In genomic region chrX:100767885-100768626, GRCm38 (mm10) we compare ENCODE assay signal across 8 mouse cellular contexts. TPM values are rescaled to one million over a fixed set of nuclear protein-coding genes. Genes with fewer than 3 reads are reported as not detected.
A peak's percentile ranks its signal among the peaks of the same experiment; 100 is the strongest.
DNase-seq lines count a peak whose midpoint lies in the region; ATAC-seq and TF ChIP-seq lines count a peak whose summit lies in the region.

No protein-coding gene starts in this region.

- WGBS in heart, embryonic 10.5 days: 30% methylated on average over 23 of the region's 36 CpGs
- WGBS in forebrain, embryonic 12.5 days: 27% methylated on average over 24 of the region's 36 CpGs
- 21% methylated on average over 31 of the region's 36 CpGs for WGBS in liver, embryonic 12.5 days (ENCODE audit: insufficient replicate concordance)

- no peaks in the 10 kb centered on the region for H3K9me3 ChIP-seq in heart, embryonic 10.5 days
- no peaks in the 10 kb centered on the region for H3K9me3 ChIP-seq in E14TG2a.4 (ENCODE audit: low read length)
- H3K9me3 ChIP-seq in forebrain, embryonic 12.5 days: no peaks in the 10 kb centered on the region
- no peaks in the 10 kb centered on the region for H3K9me3 ChIP-seq in liver, embryonic 12.5 days (replicated peaks)

- no peaks in the 10 kb centered on the region for H3K36me3 ChIP-seq in heart, embryonic 10.5 days
- H3K36me3 ChIP-seq in E14TG2a.4 (ENCODE audit: insufficient read depth, low read length): no peaks in the 10 kb centered on the region
- H3K36me3 ChIP-seq in forebrain, embryonic 12.5 days (replicated peaks): no peaks in the 10 kb centered on the region
- H3K36me3 ChIP-seq in liver, embryonic 12.5 days: no peaks in the 10 kb centered on the region

- H3K9ac ChIP-seq in forebrain, embryonic 12.5 days: peak overlapping the region; percentile 69
- H3K9ac ChIP-seq in liver, embryonic 12.5 days: no peak overlapping the region

- peaks cover 47% of the 10 kb centered on the region for H3K27me3 ChIP-seq in heart, embryonic 10.5 days (ENCODE audit: insufficient read depth, poor library complexity, severe bottlenecking)
- H3K27me3 ChIP-seq in E14TG2a.4 (ENCODE audit: insufficient read depth, low read length): peaks cover 16% of the 10 kb centered on the region
- H3K27me3 ChIP-seq in forebrain, embryonic 12.5 days: peaks cover 9% of the 10 kb centered on the region; the same call in 1 of the 2 replicates
- H3K27me3 ChIP-seq in liver, embryonic 12.5 days (replicated peaks): peaks cover 41% of the 10 kb centered on the region

- DNase-seq in heart, embryonic 10.5 days (ENCODE audit: low spot score): no peak
- DNase-seq in heart, postnatal 25 days (ENCODE audit: low spot score): no peak
- DNase-seq in ovary, adult 18-20 months (ENCODE audit: low spot score): no peak
- no peak for DNase-seq in right cerebral cortex, adult 2 months (ENCODE audit: low spot score in 2 of 2)
- no peak for DNase-seq in adrenal gland, adult 18-20 months (ENCODE audit: low spot score in 2 of 2)

- H3K4me1 ChIP-seq in heart, embryonic 10.5 days: peaks cover 6% of the 10 kb centered on the region
- peaks cover 4% of the 10 kb centered on the region for H3K4me1 ChIP-seq in E14TG2a.4 (replicated peaks; ENCODE audit: low read depth, low read length)
- H3K4me1 ChIP-seq in forebrain, embryonic 12.5 days: no peaks in the 10 kb centered on the region
- H3K4me1 ChIP-seq in liver, embryonic 12.5 days: no peaks in the 10 kb centered on the region

- peak overlapping the region; percentile 55 for H3K4me3 ChIP-seq in heart, embryonic 10.5 days
- peak overlapping the region; percentile 84 for H3K4me3 ChIP-seq in E14TG2a.4 (replicated peaks; ENCODE audit: low read length)
- H3K4me3 ChIP-seq in forebrain, embryonic 12.5 days (replicated peaks): peak overlapping the region; percentile 59
- H3K4me3 ChIP-seq in liver, embryonic 12.5 days: peak overlapping the region; percentile 22

- intact Hi-C loops in heart, postnatal 25 days (cut with DNase I): no loop called here

- TF ChIP-seq CTCF in E14TG2a.4 (conservative IDR thresholded peaks at IDR 0.05; ENCODE audit: low read length): no peak

- H3K4me2 ChIP-seq in forebrain, embryonic 12.5 days: peak overlapping the region; percentile 78
- H3K4me2 ChIP-seq in liver, embryonic 12.5 days: peak overlapping the region; percentile 52

- H3K27ac ChIP-seq in heart, embryonic 10.5 days: no peak overlapping the region; the same call in 1 of the 2 replicates
- H3K27ac ChIP-seq in forebrain, embryonic 12.5 days: 0 out of 2 replicates have a peak overlapping the region, but pooled peaks have one; percentile 66
- H3K27ac ChIP-seq in liver, embryonic 12.5 days: no peak overlapping the region

- peak; percentile 68 for ATAC-seq in forebrain, embryonic 12.5 days (ENCODE audit: low FRiP score)
- no peak for ATAC-seq in liver, embryonic 12.5 days

RNA-seq across cellular contexts. Expression of gene Dlg3, which starts 0.5 kb away (rescaled TPM):
- polyA plus RNA-seq in heart, embryonic 10.5 days (2016; fragmentation: Nextera tagmentation; extraction: Ambion mirVana): 3.4 and 8.5 TPM in 2 replicates
- total RNA-seq in heart, postnatal 25 days (2021): 1 to 10 TPM; 3.2 to 3.4 TPM
- 19.0 and 24.5 TPM in 2 replicates for polyA plus RNA-seq in forebrain, embryonic 12.5 days (2016; fragmentation: Nextera tagmentation; extraction: Ambion mirVana)
- polyA plus RNA-seq in liver, embryonic 12.5 days (2016; fragmentation: Nextera tagmentation; extraction: Ambion mirVana): 1.4 and 1.6 TPM in 2 replicates
- 10 to 100 TPM; 27.7 to 29.6 TPM for total RNA-seq in adrenal gland, adult 18-20 months (2021)

RNA-seq across cellular contexts. Expression of gene Gdpd2, which starts 38.4 kb away (rescaled TPM):
- 0.34 and 0.88 TPM in 2 replicates for polyA plus RNA-seq in heart, embryonic 10.5 days (2016; fragmentation: Nextera tagmentation; extraction: Ambion mirVana)
- not detected for total RNA-seq in heart, postnatal 25 days (2021)
- polyA plus RNA-seq in forebrain, embryonic 12.5 days (2016; fragmentation: Nextera tagmentation; extraction: Ambion mirVana): 8.8 and 9.5 TPM in 2 replicates
- polyA plus RNA-seq in liver, embryonic 12.5 days (2016; fragmentation: Nextera tagmentation; extraction: Ambion mirVana): 0.08 and 0.39 TPM in 2 replicates
- under 1 TPM in 1 of 2 experiments, not detected in 1; 0.16 TPM for total RNA-seq in adrenal gland, adult 18-20 months (2021)

Comparison
In these comparisons a context has a peak if more than half of its experiments do, and no peak if none do; other contexts are left out.
1. H3K4me3 ChIP-seq: peak in every context shown above with its lines; median percentile 84 in E14TG2a.4; 59 in forebrain, embryonic 12.5 days; 55 in heart, embryonic 10.5 days; 22 in liver, embryonic 12.5 days.